Mouse (Mus musculus): Measurements from ENCODE around the gene C330007P06Rik.
"Not testable (repeated sequence)": the region's sequence is repeated elsewhere in the genome, so short reads cannot be mapped to it uniquely, and the experiment has no call there.

C330007P06Rik gene

DNA sequence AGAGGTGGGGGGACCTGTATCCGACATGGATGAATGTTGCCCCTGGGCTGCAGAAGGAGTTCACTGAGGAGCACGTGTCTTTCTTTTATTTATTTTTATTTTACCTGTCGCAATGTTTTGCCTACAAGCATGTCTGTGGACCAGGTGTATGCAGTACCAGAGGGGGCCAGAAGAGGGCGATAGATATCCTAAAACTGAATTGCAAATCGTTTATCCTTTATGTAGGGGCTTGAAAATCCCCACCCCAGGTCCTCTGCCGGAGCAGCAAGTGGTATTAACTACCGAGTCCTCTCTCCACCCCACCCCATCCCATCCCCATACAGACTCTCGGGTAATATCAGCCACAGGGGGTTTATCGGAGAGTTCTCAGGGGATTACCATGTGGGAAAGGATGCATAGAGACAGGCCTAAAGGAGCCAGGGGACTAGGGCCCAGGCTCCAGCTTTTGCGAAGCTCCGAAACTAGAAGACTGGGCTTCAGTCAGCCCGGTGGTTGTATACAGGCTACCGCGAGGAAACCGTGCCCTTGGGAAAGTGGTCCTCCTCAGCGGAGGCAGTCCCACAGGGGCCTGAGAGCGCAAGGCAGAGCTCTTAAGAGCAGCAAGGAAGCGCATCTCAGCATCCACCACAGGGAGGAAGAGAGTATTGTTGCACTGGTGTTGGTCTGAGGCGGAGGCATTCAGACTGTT, 40.4 kb downstream of the C330007P06Rik start:
- peak; percentile 7 to 46 for DNase-seq

DNA sequence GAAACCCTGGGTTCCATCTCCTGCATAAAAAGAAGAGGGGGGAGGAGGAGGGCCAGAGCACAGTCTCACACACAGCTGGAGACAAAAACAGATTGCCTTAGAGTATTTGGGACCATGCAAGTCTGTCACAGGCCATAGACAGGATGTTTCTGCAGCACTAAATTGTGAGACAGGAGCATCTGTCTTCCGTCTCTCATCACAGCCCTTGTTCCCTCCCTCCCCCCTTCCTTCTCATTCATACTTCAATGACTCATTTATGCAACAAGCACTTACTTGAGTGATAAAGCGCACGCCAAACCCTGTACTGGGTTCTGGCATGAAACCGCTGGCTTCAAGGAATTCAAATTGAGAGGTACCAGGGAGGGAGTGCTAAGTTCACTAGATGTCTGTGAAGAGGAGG, 42.3 kb downstream of the C330007P06Rik start:
- DNase-seq: no peak

DNA sequence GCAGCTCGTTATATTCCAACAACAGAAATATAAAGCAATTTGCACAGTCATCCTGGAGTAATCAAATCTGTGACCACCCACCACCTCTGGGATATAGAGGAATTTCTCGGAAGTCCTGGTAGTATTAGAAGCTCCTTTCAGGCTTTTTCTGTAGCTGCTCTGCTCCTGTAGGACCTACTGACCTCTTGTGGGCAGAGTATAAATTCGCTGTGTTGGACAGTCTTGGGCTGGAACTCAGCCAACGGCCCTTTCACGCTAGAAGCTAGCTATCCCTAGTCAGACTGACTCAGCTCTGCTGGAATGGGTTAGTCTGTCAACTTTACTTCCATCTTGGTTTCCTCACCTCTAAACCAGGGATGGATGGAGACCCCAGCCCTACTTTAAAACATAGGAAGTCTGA, 43.6 kb downstream of the C330007P06Rik start:
- DNase-seq: no peak

DNA sequence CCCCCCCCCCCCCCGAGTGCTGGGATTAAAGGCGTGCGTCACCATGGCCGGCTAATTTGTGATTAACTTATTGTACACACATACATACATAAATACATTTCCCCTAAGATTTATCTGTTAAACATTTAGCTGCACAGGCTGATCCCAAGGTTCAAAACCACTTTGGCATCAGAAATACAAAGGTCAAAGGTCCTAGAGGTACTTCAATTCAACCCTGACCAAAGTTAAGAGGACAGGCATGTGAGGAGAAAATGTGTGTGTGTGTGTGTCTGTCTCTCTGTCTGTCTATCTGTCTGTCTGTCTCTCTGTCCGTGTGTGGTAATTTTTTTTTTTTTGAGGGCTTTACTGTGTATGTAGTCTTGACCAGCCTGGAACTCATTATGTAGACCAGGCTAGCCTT, 47.0 kb downstream of the C330007P06Rik start:
- no peak for DNase-seq

DNA sequence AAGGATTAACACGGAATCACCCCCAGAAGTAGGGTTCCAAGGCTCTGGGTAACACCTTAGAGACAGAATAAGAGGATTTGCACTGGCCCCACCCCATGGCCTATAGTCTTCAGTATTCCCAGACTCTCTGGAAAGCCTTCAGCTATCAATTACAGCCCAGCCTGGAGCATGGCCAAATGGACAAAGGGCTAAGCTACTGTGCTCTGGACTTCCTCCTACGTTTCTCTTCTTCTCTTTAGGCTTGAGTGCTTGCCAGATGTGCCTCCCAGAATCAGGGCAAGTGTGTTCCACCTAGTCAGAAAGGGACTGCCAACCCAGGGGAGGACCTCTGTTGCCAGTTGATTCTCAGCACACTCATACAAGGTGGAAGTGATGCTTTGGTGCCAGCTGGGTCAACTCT, 48.9 kb downstream of the C330007P06Rik start:
- DNase-seq: no peak

DNA sequence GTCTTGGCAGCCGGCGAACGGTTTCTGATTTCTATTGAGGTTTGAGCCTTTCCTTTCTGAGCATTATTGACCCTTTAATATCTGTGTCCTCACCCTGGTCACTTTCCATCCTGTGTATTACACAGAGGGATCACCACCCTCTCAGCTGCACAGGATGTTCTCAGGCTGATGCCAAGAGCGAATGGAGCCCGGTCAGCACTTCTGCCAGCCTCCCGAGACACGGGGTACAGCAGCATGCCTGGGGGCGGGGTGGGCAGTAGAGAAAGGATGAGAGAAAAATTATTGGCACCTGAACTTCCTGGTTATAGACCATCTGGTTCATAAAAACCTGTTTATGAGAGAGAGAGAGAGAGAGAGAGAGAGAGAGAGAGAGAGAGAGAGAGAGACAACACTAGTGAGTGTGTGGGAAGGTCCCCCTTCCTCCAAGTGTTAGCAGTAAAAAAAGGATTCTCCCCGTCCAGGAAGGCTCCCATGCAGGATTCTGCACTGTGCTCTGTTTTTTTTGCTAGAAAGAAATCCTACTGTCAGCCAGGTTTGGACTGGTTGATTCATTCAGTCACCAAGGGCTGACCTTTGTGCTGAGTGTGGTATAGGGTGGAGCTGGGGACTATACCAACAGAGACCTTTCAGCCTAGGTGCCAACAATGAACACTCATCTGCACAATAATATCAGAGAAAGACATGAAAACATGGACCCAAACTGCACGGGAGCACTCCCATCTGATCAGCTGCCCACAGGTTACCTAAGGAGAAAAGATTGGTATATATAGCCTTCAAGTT, 49.8 kb downstream of the C330007P06Rik start:
- DNase-seq: no peak

DNA sequence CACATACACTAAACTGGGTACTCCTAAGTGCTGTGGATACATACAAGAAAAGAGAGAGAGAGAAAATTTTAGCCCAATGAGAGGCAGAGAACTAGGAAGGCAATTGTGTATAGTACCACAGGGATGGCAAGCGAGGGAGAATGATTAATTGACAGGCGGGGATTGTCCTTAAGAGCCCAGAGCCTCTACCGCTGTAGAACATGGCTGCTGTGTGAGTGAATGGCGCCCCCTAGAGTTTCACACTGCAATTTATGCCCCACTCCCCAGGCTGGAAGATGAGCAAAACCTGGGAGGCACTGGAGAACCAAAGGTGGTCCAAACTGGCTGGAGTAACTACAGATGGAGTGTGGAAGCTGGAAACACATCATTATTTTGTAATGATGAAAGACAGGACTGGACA, 53.7 kb downstream of the C330007P06Rik start:
- peak in 1 of 2 experiments; percentile 7 for DNase-seq

DNA sequence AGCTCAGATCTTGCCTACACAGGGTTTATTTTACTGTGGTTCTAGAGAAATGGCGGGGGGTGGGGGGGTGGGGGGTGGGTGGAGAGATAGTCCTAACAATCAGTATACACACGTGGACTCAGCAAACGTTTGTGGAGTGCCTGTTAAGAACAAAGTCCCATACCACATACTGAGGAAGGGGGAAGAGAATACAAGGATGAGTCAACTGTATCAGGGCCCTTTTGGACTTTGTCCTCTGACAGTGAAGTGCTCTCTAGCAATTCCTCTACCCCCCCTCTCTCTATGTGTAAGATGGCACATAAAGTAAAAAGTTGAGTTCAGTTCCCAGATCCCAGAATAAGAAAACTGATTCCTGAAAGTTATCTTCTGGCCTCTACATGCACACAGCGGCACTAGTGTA, 54.3 kb downstream of the C330007P06Rik start:
- no peak for DNase-seq

DNA sequence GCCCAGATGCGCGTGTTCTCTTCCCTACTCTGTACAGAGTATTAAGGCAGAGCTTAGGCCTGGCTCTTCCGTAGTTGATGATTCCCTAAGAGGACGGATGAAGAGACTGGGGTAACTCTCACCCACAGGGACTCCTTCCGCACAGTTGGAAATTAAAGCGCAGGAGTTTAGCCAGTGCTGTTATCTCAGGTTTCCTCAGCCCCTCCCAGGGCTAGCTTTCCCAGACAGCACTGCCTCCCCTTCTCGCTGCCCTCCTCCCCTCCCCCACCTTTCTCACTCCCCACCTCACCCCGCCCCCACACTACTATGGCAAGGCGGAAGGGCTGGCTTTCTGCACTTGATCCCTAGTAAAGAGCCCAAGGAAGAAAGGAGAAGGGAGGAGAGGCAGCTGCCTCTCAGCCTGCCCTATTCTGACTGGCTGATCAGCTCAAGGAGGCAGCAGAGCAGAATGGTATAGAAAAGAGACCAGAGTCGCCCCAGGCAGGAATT, 56.9 kb downstream of the C330007P06Rik start:
- no peak for DNase-seq

DNA sequence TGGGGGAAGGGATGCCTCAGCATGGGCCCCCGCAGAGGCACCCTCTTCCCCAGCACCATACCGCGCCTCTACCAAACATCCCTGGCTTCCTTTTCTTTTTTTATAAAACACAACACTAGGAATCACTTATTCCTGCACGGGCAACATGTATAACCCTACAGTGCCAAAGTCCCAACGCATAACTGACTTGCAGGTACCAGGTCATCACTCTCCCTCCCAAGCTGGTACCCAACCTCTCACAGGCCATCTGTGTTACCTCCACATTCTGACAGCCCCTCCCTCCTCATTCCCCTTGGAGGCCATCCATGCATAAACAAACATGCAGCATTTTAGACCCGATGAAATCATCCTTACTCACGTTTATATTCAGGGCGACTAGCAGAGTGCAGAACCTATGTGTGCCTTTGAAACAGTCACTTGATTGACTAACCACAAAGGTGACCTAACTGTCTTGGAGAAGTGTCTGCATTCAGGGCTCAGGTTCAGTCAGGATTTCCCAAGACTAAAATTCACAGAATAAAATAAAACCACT, 57.5 kb downstream of the C330007P06Rik start:
- DNase-seq: no peak

DNA sequence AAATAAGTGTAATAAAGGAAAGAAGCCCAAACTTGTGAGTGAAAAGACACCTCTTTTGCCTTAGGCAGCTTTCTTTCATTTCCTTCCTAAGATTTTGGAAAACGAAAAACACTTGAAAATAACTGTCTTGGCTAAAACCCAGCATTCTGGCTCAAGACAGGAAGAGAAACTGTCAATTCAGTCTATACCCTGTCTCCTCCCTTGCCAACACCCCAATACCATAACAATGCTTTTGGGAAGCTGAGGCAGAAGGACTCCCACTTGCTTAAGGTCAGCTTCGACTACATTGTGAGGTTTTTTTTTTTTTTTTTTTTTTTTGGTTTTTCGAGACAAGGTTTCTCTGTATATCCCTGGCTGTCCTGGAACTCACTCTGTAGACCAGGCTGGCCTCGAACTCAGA, 58.5 kb downstream of the C330007P06Rik start:
- no peak for DNase-seq

DNA sequence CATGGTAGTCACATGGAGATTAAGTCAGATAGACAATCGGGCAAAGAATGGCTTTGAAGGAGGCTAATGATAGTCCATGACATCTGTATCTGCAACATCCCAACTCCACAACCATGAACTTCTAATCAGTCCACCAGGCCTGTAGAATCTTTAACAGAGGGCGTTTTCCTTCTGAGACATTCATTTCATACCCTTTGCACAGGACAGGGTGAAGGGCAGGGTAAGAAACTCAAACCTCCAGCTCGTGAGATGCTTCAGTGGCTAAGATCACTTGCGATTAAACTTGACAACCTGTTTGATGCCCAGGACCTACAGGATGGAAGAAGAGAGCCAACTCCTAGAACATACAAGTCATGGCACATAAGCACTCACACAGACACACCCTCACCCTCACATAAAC, 58.9 kb downstream of the C330007P06Rik start:
- no peak for DNase-seq

DNA sequence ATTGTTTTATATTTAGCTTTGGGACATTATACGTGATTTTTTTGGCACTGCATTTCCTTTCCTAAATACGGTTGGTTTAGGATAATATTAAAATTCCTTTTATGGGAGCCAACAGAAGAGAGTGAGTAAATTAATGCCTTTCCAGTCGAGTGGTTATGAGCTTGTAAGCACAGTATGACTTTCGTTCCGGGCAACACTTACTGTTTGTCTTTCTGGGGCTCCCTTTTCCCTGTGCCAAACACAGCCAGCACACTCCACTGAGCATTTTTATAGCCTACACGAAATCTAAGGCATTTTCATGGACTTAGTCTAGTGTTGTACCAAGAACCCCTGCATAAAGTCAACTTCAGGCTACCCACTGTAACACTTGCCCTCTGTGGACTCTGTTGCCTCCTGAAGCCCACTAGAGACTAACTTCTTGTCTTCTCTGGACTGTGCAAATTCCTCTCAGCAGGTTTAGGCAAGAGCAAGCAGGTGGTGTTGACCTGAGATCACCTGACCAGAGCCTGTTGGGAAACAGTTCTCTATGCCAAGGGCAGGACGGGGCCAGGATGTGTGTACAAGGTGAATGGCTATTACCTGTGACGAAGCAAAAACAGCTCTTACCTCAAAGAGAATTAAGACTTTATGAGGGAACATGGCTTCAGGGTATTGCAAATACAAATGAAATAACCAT, 59.6 kb downstream of the C330007P06Rik start:
- DNase-seq: no peak

DNA sequence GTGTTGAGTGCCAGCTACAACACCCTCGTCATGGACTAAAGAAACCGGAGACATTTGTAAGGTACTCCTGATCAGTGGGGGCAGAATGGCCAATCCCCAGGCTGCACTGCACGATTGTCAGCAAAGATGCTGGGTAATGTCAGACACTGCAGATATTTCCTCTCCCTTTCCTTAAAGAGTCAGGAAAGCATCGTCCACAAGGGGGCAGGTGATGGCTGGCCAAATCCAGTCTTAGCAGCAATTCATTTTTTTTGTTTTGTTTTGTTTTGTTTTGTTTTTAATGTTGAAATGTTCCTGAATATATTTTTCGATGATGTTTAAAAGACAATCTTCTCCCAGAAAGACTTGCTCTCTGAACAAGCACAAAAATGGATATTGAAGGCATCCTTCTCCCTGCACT, 62.5 kb downstream of the C330007P06Rik start:
- no peak for DNase-seq

DNA sequence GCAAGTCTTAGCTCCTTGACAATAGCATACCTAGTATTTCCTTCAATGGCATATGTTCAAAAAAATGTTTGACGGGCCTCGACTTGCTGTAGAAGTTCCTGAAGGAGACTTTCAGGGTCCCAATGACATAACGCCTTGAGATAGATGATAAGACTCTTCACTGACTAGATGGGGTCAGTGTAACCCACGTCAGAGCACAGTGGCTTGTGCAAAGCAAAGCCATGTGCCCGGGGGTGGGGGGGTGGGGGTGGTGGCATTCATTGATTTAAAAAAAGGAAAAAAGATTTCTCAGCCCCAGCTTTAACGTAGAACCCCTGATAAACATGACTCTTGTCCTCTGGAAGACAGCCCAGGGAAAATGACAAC, 65.6 kb downstream of the C330007P06Rik start:
- DNase-seq: no peak

DNA sequence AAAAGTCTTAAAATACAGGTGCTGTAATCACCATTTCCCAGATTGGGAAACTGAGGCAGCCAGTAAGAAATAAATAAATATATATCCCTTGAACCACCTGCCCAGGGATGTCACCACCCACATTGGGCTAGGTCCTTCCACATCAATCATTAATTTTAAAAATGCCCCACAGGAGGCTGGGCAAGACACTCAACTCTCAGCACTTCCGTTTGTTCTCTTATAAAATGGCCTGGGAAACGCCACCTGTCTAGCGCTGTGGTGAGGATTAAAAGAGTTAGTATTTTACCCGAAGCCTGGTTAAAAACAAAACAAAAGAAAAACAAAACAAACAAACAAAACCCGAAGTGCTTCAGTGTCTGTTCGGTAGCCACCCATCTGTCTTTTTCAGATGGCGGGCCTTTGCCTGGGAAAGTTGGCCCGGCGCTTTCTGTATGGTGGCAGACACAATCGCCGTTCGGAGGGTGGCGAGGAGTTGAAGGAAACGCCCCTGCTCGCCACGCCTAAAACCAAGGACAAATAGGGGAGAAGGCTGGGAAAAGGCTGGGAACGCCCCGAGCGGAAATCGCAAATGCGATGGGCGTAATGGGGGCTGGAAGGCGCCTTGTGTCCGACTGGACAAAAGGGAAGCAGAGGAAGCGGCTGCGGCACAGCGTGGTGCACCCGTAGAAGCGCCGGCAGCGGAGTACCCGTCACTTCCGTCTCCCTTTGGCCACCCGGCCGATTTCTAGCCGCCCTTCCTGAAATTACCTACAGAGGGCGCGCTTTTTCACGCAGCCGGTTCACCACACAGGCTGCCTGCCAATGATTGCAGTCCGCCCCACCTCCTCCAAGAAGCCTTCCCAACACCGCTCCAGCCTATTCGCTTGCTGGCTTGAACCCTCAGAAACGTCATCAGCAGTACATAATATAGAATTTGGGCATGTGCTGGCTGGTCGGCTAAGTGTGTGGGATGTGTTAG, 66.3 kb downstream of the C330007P06Rik start:
- DNase-seq: peak; percentile 71 to 78

DNA sequence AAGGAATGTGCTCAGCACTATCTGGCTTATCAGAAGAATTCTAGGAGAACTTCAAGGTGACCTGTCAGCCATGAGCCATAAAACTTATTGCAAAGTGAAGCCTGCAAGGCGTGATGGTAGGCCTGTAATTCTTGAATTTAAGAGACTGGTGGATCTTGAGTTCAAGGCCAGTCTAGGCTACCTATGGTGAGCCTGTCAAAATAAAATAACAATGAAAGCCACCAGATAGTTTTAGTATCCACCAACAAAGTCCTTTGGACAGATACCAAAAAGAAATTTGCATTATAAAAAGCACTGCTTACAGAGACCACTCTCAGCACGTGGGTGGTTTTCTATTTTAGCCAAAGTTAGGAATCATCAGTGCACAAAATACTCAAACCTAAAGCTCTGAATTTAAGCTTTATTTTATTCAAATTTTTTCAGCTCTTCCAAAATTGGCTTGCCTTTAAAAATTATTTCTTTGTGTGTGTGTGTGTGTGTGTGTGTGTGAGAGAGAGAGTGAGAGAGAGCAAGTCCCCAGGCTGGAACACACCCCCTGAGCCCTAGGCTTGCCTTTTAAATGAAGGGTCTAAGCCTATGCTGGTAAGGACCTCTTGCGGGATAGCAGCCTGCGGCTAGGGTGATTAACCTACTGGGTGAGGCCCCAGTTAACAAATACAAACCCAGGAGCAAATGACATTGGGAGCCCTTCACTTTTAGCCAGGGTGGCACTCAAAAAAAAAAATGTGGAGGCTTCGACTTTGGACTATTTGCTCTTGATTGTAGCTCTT, 68.3 kb downstream of the C330007P06Rik start:
- DNase-seq: no peak

DNA sequence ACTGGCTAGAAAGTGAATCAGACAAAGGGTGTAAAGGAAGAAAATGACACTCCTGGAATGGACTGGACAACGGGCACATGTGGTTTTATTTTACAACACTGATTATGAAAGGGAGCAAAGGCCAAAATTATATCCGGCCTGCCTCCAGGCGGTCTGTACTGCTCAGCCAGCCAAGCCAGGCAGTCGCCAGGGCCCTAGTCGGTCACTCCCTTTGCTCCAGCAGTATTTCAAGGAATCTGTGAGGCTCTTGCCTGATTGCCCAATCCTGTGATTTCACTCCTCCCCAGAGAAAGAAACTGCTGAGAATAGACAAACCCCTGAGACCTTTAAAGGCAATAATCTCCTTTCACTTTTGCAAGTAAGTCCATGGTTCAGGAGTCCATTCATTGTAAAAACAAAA, 69.7 kb downstream of the C330007P06Rik start:
- DNase-seq: no peak

DNA sequence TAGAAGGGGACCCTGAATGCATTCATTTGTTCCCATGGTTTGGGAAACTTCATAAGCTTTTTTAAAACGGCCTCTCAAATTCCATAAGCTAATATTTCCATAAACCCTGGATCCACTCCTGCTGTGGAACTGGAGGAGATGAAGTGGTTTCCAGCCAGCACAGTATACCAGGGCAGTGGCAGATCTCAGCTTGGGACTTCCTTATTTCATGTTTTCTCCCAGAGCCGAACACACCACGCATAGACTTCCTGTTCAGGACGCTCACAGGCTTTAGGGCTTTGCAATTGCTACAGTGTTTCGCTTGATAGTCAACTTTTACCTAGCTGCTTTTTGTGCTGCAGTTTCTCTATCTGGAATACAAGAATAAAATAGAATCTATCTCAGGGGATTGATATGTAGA, 70.7 kb downstream of the C330007P06Rik start:
- no peak for DNase-seq

DNA sequence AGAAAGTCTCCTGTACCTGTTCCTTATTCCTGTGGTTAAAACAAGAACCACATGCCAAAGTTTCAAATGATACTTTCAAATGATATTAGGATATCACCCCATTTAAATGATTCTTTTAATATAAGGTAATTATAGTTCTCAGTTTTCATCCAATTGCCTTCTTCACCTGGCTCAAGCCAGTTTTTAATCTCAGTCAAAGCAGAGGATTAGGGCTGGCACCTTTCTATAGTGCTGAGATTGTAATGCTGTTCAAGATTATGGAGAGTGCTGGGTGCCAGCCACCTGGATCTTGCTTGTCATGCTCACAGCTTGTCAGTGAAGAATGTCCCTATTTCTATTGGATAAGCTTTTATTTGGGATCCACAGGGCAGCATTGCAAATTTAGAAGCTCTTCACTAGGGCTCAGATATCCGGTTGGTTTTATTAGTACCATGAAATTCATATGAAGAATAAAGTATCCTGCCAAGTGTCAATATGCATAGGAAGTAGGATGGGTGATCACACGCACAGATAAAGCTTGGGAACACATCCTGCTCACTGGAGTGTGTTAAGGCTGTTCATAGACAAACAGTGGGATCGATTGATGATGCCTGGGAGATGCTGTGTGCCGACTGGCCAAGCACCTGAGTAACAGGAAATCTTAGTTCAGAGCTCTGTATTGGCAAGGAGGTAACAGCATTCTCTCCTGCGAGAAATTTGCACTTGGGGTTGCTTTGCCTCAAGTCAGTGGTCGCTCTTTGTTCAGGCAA, 74.6 kb downstream of the C330007P06Rik start:
- DNase-seq: no peak

DNA sequence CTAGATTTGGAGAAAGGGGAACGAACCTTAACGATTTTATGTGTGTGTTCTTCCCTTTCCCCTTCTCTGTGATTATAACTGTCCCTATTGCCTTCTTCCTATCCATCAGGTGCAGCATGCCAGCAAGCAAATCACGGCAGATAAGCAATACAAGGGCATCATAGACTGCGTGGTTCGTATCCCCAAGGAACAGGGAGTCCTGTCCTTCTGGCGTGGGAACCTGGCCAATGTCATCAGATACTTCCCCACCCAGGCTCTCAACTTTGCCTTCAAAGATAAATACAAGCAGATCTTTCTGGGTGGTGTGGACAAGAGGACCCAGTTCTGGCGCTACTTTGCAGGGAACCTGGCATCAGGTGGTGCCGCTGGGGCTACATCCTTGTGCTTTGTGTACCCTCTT, 77.2 kb downstream of the C330007P06Rik start:
- DNase-seq: not testable (repeated sequence)

Measured in thymus, adult 18-20 months (tissue).